In genomic region chr2:84774751-84775150, GRCm38 (mm10) we compare ENCODE assay signal across 9 mouse cellular contexts. TPM values are rescaled to one million over a fixed set of nuclear protein-coding genes. Genes with fewer than 3 reads are reported as not detected.
A peak's percentile ranks its signal among the peaks of the same experiment; 100 is the strongest.
DNase-seq lines count a peak whose midpoint lies in the region; ATAC-seq and TF ChIP-seq lines count a peak whose summit lies in the region.
"Had no signal": no experiment of that assay in that cellular context is flagged by ENCODE, and none has a peak within 500 bp of the region (broad histone marks: within the 10 kb centered on the region; RNA-seq: fewer than 3 reads in every experiment).

No protein-coding gene starts in this region.

- H3K4me1 ChIP-seq in hindbrain, embryonic 16.5 days (ENCODE audit: control insufficient read depth, insufficient read depth, low read depth, low read length), result peaks cover 5% of the 10 kb centered on the region
- H3K4me1 ChIP-seq in midbrain, postnatal 0 days (ENCODE audit: insufficient read depth, low read length), result peaks cover 6% of the 10 kb centered on the region; the same call in 1 of the 2 replicates

- H3K36me3 ChIP-seq in hindbrain, embryonic 16.5 days (ENCODE audit: control insufficient read depth, insufficient read depth, low read length), result no peaks in the 10 kb centered on the region
- H3K36me3 ChIP-seq in midbrain, postnatal 0 days (ENCODE audit: insufficient read depth, low read length), result no peaks in the 10 kb centered on the region

- no peak for TF ChIP-seq CTCF in midbrain, postnatal 0 days (IDR thresholded peaks at IDR 0.05)

- intact Hi-C loops in gastrocnemius, postnatal 14 days (cut with DNase I; ENCODE audit: low total_unique reads), result no loop called here

- H3K4me2 ChIP-seq in hindbrain, embryonic 16.5 days (ENCODE audit: low read length), result peak overlapping the region; percentile 65
- peak overlapping the region; percentile 43 for H3K4me2 ChIP-seq in midbrain, postnatal 0 days (ENCODE audit: low read depth, low read length, poor library complexity, severe bottlenecking)

- peak overlapping the region; percentile 31 for H3K4me3 ChIP-seq in hindbrain, embryonic 16.5 days (ENCODE audit: low read length)
- H3K4me3 ChIP-seq in midbrain, postnatal 0 days (ENCODE audit: low read depth, low read length), result peak overlapping the region; percentile 19

- H3K27me3 ChIP-seq in hindbrain, embryonic 16.5 days (replicated peaks; ENCODE audit: control insufficient read depth, insufficient read depth, low read length), result no peaks in the 10 kb centered on the region
- no peaks in the 10 kb centered on the region for H3K27me3 ChIP-seq in midbrain, postnatal 0 days (ENCODE audit: insufficient read depth, low read length)

- DNase-seq in adrenal gland, postnatal 36 days, result peak; percentile 18 to 60
- peak; percentile 65 to 70 for DNase-seq in cerebellum, postnatal 36 days
- peak; percentile 85 for DNase-seq in gastrocnemius, postnatal 14 days
- DNase-seq in liver, result peak; percentile 59
- peak; percentile 74 for DNase-seq in midbrain, postnatal 0 days (ENCODE audit: low spot score)
- peak; percentile 63 for DNase-seq in urinary bladder, postnatal 25 days (ENCODE audit: low spot score)

- no peaks in the 10 kb centered on the region for H3K9me3 ChIP-seq in hindbrain, embryonic 16.5 days (ENCODE audit: control insufficient read depth, low read length)
- H3K9me3 ChIP-seq in midbrain, postnatal 0 days (ENCODE audit: low read length), result no peaks in the 10 kb centered on the region

- WGBS in hindbrain, embryonic 16.5 days, result 2% methylated on average over 15 of the region's 15 CpGs
- WGBS in midbrain, postnatal 0 days, result 0% methylated on average over 12 of the region's 15 CpGs

- H3K9ac ChIP-seq in hindbrain, embryonic 16.5 days (ENCODE audit: low read depth, low read length), result peak overlapping the region; percentile 65
- peak overlapping the region; percentile 50; the same call in 1 of the 2 replicates for H3K9ac ChIP-seq in midbrain, postnatal 0 days (replicated peaks; ENCODE audit: low read length, poor library complexity, severe bottlenecking)

- ATAC-seq in hindbrain, embryonic 16.5 days, result peak; percentile 90
- peak; percentile 67; the same call in 1 of the 2 replicates for ATAC-seq in midbrain, postnatal 0 days (ENCODE audit: low FRiP score)
- ATAC-seq in monocyte, adult 5-6 weeks (replicated peaks; ENCODE audit: insufficient number of reproducible peaks, low FRiP score, low TSS enrichment, poor library complexity, severe bottlenecking), result no peak

- H3K27ac ChIP-seq in hindbrain, embryonic 16.5 days (ENCODE audit: low read depth, low read length), result peak overlapping the region; percentile 37; the same call in 1 of the 2 replicates
- H3K27ac ChIP-seq in midbrain, postnatal 0 days (ENCODE audit: low read depth, low read length), result no peak overlapping the region

RNA-seq across cellular contexts. Expression of gene Serping1, which starts 0.5 kb away (rescaled TPM):
- total RNA-seq in adrenal gland, postnatal 36 days (2021), result 10 to 100 TPM; 63.0 to 84.6 TPM
- total RNA-seq in gastrocnemius, postnatal 14 days (2021), result 10 to 100 TPM; 55.0 to 72.1 TPM
- polyA plus RNA-seq in hindbrain, embryonic 16.5 days (2015; fragmentation: Nextera tagmentation; extraction: Ambion mirVana), result 40.8 and 42.3 TPM in 2 replicates
- 19.9 and 20.9 TPM in 2 replicates for total RNA-seq in midbrain, postnatal 0 days (2014; rRNA removed)
- polyA plus RNA-seq in midbrain, postnatal 0 days (2015; fragmentation: Nextera tagmentation; extraction: Ambion mirVana), result 30.6 and 31.9 TPM in 2 replicates
- total RNA-seq in monocyte, adult 5-6 weeks (2017), result not detected in 3 replicates
- total RNA-seq: neutrophil, adult 5-6 weeks had no signal

RNA-seq across cellular contexts. Expression of gene Ube2l6, which starts 23.9 kb away (rescaled TPM):
- 10 to 100 TPM; 17.1 to 23.1 TPM for total RNA-seq in adrenal gland, postnatal 36 days (2021)
- 1 to 10 TPM; 6.1 to 7.0 TPM for total RNA-seq in gastrocnemius, postnatal 14 days (2021)
- polyA plus RNA-seq in hindbrain, embryonic 16.5 days (2015; fragmentation: Nextera tagmentation; extraction: Ambion mirVana), result 26.1 and 27.8 TPM in 2 replicates
- total RNA-seq in midbrain, postnatal 0 days (2014; rRNA removed), result 14.0 and 16.5 TPM in 2 replicates
- 14.2 and 15.1 TPM in 2 replicates for polyA plus RNA-seq in midbrain, postnatal 0 days (2015; fragmentation: Nextera tagmentation; extraction: Ambion mirVana)
- total RNA-seq in monocyte, adult 5-6 weeks (2017), result 19.2 to 64.4 TPM (median 43.8 TPM) in 3 replicates

RNA-seq across cellular contexts. Expression of gene Gm19426, which starts 31.3 kb away (rescaled TPM):
- total RNA-seq in adrenal gland, postnatal 36 days (2021), result 1 to 10 TPM; 1.5 to 2.4 TPM
- total RNA-seq in gastrocnemius, postnatal 14 days (2021), result 1 to 10 TPM in 1 of 2 experiments, under 1 TPM in 1; 0.66 to 1.0 TPM
- 4.9 and 6.7 TPM in 2 replicates for polyA plus RNA-seq in hindbrain, embryonic 16.5 days (2015; fragmentation: Nextera tagmentation; extraction: Ambion mirVana)
- 0.88 and 1.1 TPM in 2 replicates for total RNA-seq in midbrain, postnatal 0 days (2014; rRNA removed)
- 2.1 and 2.4 TPM in 2 replicates for polyA plus RNA-seq in midbrain, postnatal 0 days (2015; fragmentation: Nextera tagmentation; extraction: Ambion mirVana)
- total RNA-seq in monocyte, adult 5-6 weeks (2017), result not detected in 3 replicates
- total RNA-seq: neutrophil, adult 5-6 weeks had no signal

RNA-seq across cellular contexts. Expression of gene Ypel4, which starts 40.9 kb away (rescaled TPM):
- 1 to 10 TPM; 2.8 to 5.0 TPM for total RNA-seq in adrenal gland, postnatal 36 days (2021)
- total RNA-seq in gastrocnemius, postnatal 14 days (2021), result 1 to 10 TPM in 1 of 2 experiments, under 1 TPM in 1; 0.73 to 1.0 TPM
- 16.9 and 19.9 TPM in 2 replicates for polyA plus RNA-seq in hindbrain, embryonic 16.5 days (2015; fragmentation: Nextera tagmentation; extraction: Ambion mirVana)
- total RNA-seq in midbrain, postnatal 0 days (2014; rRNA removed), result 12.9 and 15.0 TPM in 2 replicates
- 14.3 and 14.7 TPM in 2 replicates for polyA plus RNA-seq in midbrain, postnatal 0 days (2015; fragmentation: Nextera tagmentation; extraction: Ambion mirVana)
- not detected in 3 replicates for total RNA-seq in monocyte, adult 5-6 weeks (2017)

RNA-seq across cellular contexts. Expression of gene Clp1, which starts 47.6 kb away (rescaled TPM):
- total RNA-seq in adrenal gland, postnatal 36 days (2021), result 10 to 100 TPM; 13.5 to 16.4 TPM
- total RNA-seq in gastrocnemius, postnatal 14 days (2021), result 1 to 10 TPM; 4.1 to 4.9 TPM
- polyA plus RNA-seq in hindbrain, embryonic 16.5 days (2015; fragmentation: Nextera tagmentation; extraction: Ambion mirVana), result 18.7 and 20.5 TPM in 2 replicates
- total RNA-seq in midbrain, postnatal 0 days (2014; rRNA removed), result 12.6 TPM in 2 replicates
- 12.5 and 13.4 TPM in 2 replicates for polyA plus RNA-seq in midbrain, postnatal 0 days (2015; fragmentation: Nextera tagmentation; extraction: Ambion mirVana)
- total RNA-seq in monocyte, adult 5-6 weeks (2017), result 29.1 to 46.4 TPM (median 29.3 TPM) in 3 replicates

Comparison
In these comparisons a context has a peak if more than half of its experiments do, and no peak if none do; other contexts are left out.
1. RNA of gene Serping1, which starts 0.5 kb away (total RNA-seq): 63.0 to 84.6 TPM in adrenal gland, postnatal 36 days, 55.0 to 72.1 TPM in gastrocnemius, postnatal 14 days and 19.9 to 20.9 TPM in midbrain, postnatal 0 days; not detected in monocyte, adult 5-6 weeks; every median in the first group is over 10 times any median in the second.
2. Peak in every context shown above with its lines, with median percentiles within 50 percentile points of each other: DNase-seq.